9 mouse cellular contexts compared by ENCODE assay signal in genomic region chr5:118929990-118930501, GRCm38 (mm10).
A peak's percentile ranks its signal among the peaks of the same experiment; 100 is the strongest.
DNase-seq lines count a peak whose midpoint lies in the region; ATAC-seq and TF ChIP-seq lines count a peak whose summit lies in the region.
"Had no signal": no experiment of that assay in that cellular context is flagged by ENCODE, and none has a peak within 500 bp of the region (broad histone marks: within the 10 kb centered on the region; RNA-seq: fewer than 3 reads in every experiment).

No protein-coding gene starts in this region.

- peak; percentile 60 for ATAC-seq in kidney, embryonic 16.5 days (ENCODE audit: low FRiP score, low TSS enrichment)
- ATAC-seq in limb, embryonic 15.5 days (ENCODE audit: insufficient number of reproducible peaks, low FRiP score, low TSS enrichment, low read depth) = no peak

- no peak for TF ChIP-seq CTCF in gastrocnemius, adult 2 months (IDR thresholded peaks at IDR 0.05)

- H3K27ac ChIP-seq in kidney, embryonic 16.5 days (ENCODE audit: low read length) = no peak overlapping the region
- H3K27ac ChIP-seq in forebrain, embryonic 10.5 days = no peak overlapping the region; the same call in 1 of the 2 replicates
- H3K27ac ChIP-seq in limb, embryonic 15.5 days = no peak overlapping the region
- no peak overlapping the region for H3K27ac ChIP-seq in gastrocnemius, adult 2 months

- H3K9ac ChIP-seq in kidney, embryonic 16.5 days (replicated peaks; ENCODE audit: low read length) = no peak overlapping the region
- H3K9ac ChIP-seq in limb, embryonic 15.5 days = no peak overlapping the region

- no peak for DNase-seq in kidney, postnatal 10 days
- no peak for DNase-seq in forebrain, embryonic 10.5 days (ENCODE audit: extremely low spot score, low spot score)
- DNase-seq in retina, embryonic 14.5 days (ENCODE audit: low spot score) = peak; percentile 60
- no peak for DNase-seq in left cerebral cortex, adult 18-20 months (ENCODE audit: low spot score in 2 of 2)
- DNase-seq in gastrocnemius, adult 2 months = no peak
- DNase-seq in gastrocnemius, postnatal 4 days (ENCODE audit: low spot score in 2 of 2) = no peak
- DNase-seq: thymus, postnatal 25 days had no signal

- peak overlapping the region; percentile 27 for H3K4me3 ChIP-seq in kidney, embryonic 16.5 days (ENCODE audit: low read length)
- peak overlapping the region; percentile 42 for H3K4me3 ChIP-seq in forebrain, embryonic 10.5 days
- H3K4me3 ChIP-seq in limb, embryonic 15.5 days = peak overlapping the region; percentile 19
- H3K4me3 ChIP-seq in gastrocnemius, adult 2 months = no peak overlapping the region

- H3K36me3 ChIP-seq in kidney, embryonic 16.5 days (ENCODE audit: insufficient read depth, low read length) = no peaks in the 10 kb centered on the region
- no peaks in the 10 kb centered on the region for H3K36me3 ChIP-seq in forebrain, embryonic 10.5 days (replicated peaks)
- no peaks in the 10 kb centered on the region for H3K36me3 ChIP-seq in limb, embryonic 15.5 days

- H3K27me3 ChIP-seq in kidney, embryonic 16.5 days (ENCODE audit: insufficient read depth, low read length) = peaks cover 20% of the 10 kb centered on the region; the same call in 1 of the 2 replicates
- peaks cover 74% of the 10 kb centered on the region for H3K27me3 ChIP-seq in forebrain, embryonic 10.5 days (ENCODE audit: poor library complexity, severe bottlenecking)
- H3K27me3 ChIP-seq in limb, embryonic 15.5 days = peaks cover 32% of the 10 kb centered on the region

- peak overlapping the region; percentile 48 for H3K4me2 ChIP-seq in kidney, embryonic 16.5 days (replicated peaks; ENCODE audit: low read depth, low read length)
- H3K4me2 ChIP-seq in limb, embryonic 15.5 days = peak overlapping the region; percentile 46

- intact Hi-C loops in gastrocnemius, adult 2 months (cut with DNase I) = no loop called here

- 2% methylated on average over 23 of the region's 23 CpGs for WGBS in kidney, embryonic 16.5 days
- 22% methylated on average over 21 of the region's 23 CpGs for WGBS in forebrain, embryonic 10.5 days
- 4% methylated on average over 23 of the region's 23 CpGs for WGBS in limb, embryonic 15.5 days

- 0 out of 2 replicates have a peak, but pooled peaks cover 5% of the 10 kb centered on the region for H3K9me3 ChIP-seq in kidney, embryonic 16.5 days (ENCODE audit: low read length)
- H3K9me3 ChIP-seq in forebrain, embryonic 10.5 days = 0 out of 2 replicates have a peak, but pooled peaks cover 2% of the 10 kb centered on the region
- no peaks in the 10 kb centered on the region for H3K9me3 ChIP-seq in limb, embryonic 15.5 days

- H3K4me1 ChIP-seq in kidney, embryonic 16.5 days (ENCODE audit: insufficient read depth, low read length) = peaks cover 8% of the 10 kb centered on the region; the same call in 1 of the 2 replicates
- peaks cover 11% of the 10 kb centered on the region for H3K4me1 ChIP-seq in forebrain, embryonic 10.5 days
- H3K4me1 ChIP-seq in limb, embryonic 15.5 days = peaks cover 5% of the 10 kb centered on the region
